Mouse (Mus musculus): ENCODE results near the gene Pum1. TPM values are rescaled to one million over a fixed set of nuclear protein-coding genes. Genes with fewer than 3 reads are reported as not detected.
"Not testable (repeated sequence)": the region's sequence is repeated elsewhere in the genome, so short reads cannot be mapped to it uniquely, and the experiment has no call there.

Gene Pum1
- 49.6 TPM for polyA plus RNA-seq (2021)

DNA sequence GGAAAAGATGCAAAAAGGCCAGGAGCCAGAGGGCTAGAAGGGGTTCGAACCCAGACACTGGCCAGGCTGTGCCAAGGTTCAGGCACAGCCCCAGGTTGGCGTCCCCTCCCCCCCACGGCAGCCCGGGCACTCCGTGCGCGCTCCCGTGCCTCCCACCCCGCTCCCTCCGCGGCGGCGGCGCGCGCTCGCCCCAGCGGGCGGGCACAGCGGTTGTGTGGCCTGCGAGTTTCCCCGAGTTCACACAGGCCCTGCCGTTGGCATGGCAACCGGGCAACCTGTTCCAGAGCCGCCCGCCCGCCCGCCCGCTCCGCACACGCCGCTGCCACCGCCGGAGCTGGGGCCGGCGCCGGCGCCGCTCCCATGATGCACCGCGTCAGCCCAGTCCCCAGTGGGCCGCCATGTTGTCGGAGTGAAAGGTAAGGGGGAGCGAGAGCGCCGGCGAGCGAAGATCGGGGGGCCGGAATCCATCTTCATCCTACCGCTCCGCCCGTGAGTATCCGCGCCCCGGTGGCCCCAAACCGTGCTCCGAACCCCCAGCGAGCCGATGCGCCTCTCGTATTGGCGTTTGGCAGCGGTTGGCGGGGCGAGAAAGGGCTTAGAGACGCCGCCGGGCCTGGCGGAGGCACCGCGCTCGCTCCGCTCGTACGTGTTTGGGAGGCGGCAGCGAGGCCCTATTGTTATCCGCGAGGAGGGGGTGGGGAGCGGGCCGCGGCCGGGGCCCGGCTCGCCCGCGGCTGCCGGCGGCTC, at the start of gene Pum1:
Pum1 (plus strand) TSS at position 343 of the 747 bp plus-strand sequence.
- DNase-seq (ENCODE audit: low read depth, low spot score) (no peak), ATAC-seq (peak; percentile 85)
- no peaks in the 10 kb centered on the region for H3K27me3 ChIP-seq
- ChIA-PET CTCF (no interaction called here), POLR2A (interaction anchor here (0.7 to 1.2 kb wide), 2 partner anchors 12 to 14 kb away, joined by 3 read pairs; no protein-coding TSS in a partner anchor)
- no peak for TF ChIP-seq CTCF (IDR thresholded peaks at IDR 0.05)
- in situ Hi-C loops (cut with MboI; ENCODE audit: low pct_unique_long_range_greater_than_20kb): no loop called here

DNA sequence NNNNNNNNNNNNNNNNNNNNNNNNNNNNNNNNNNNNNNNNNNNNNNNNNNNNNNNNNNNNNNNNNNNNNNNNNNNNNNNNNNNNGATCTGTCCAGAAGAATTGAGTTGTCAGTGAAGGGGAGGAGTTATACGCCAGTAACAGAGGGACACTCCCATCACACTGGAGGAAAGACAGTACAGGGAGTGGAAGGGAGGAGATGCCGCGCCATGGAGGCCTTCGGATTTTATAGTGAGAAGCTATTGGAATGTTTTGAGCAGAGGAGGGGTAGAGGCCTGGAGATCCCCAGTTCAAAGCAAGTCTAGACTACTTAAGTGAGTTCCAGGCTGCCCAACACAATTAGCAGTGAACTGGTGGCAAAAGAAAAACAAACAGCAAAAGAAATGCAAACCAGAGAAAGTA, 33.7 kb upstream of the Pum1 start:
- DNase-seq (ENCODE audit: low read depth, low spot score): no peak
- POLR2A ChIA-PET: interaction anchor here (0.7 kb wide), 1 partner anchor 74 kb away, joined by 3 read pairs; no protein-coding TSS in a partner anchor
- CTCF ChIA-PET: interaction anchor here (0.7 kb wide), 1 partner anchor 116 kb away, joined by 3 read pairs; no protein-coding TSS in a partner anchor
- TF ChIP-seq CTCF (IDR thresholded peaks at IDR 0.05): no peak
- H3K27me3 ChIP-seq: no peaks in the 10 kb centered on the region
- ATAC-seq: peak; percentile 67
- in situ Hi-C loops (cut with MboI; ENCODE audit: low pct_unique_long_range_greater_than_20kb): no loop called here

DNA sequence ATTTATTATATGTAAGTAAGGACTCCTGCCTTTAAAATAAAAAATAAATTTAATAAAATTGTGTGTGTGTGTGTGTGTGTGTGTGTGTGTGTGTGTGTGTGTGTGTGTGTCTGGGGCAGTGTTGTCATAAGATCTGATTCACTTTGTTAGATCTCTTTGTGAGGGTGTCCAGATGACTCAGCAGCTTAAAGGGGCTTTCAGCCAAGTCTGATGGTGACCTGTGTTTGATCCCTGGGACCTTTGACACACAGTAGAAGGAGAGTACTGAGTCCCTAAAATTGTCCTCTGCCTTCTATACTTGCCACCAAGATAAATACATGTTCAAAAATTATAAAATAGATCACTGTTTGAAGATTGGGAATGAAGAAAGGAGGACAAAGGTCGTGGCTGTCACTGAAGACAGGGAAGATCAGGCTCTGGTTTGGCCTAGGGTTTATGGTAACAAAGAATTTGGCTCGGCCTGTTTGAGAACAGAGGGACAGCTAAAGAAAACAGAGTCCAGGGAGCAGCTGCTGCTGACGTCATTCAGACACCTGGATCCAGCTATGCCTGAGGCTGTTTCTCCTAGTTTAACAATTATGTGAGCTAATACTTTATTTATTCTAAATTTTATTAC, 32.8 kb upstream of the Pum1 start:
- ATAC-seq: no peak
- in situ Hi-C loops (cut with MboI; ENCODE audit: low pct_unique_long_range_greater_than_20kb): no loop called here
- no peak for DNase-seq (ENCODE audit: low read depth, low spot score)
- H3K27me3 ChIP-seq: no peaks in the 10 kb centered on the region
- TF ChIP-seq CTCF (IDR thresholded peaks at IDR 0.05): no peak
- ChIA-PET POLR2A (interaction anchor here (0.6 to 0.7 kb wide), 2 partner anchors 73 to 442 kb away, joined by 3 read pairs; no protein-coding TSS in a partner anchor), CTCF (interaction anchor here (0.7 kb wide), 1 partner anchor 115 kb away, joined by 3 read pairs; no protein-coding TSS in a partner anchor)

DNA sequence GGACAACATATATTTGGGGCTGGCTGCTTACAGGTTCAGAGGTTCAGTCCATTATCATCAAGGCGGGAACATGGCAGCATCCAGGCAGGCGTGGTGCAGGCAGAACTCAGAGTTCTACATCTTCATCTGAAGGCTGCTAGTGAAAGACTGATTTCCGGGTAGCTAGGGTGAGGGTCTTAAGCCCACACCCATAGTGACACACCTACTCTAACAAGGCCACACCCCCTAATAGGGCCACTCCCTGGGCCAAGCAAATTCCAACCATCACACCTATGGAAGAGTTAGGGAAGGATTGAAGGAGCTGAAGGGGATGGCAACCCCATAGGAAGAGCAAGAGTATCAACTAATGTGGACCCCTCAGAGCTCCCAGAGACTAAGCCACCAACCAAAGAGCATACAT, 28.0 kb upstream of the Pum1 start:
- DNase-seq (ENCODE audit: low read depth, low spot score); CTCF ChIA-PET; in situ Hi-C loops (cut with MboI; ENCODE audit: low pct_unique_long_range_greater_than_20kb); H3K27me3 ChIP-seq; POLR2A ChIA-PET; ATAC-seq: not testable (repeated sequence)

DNA sequence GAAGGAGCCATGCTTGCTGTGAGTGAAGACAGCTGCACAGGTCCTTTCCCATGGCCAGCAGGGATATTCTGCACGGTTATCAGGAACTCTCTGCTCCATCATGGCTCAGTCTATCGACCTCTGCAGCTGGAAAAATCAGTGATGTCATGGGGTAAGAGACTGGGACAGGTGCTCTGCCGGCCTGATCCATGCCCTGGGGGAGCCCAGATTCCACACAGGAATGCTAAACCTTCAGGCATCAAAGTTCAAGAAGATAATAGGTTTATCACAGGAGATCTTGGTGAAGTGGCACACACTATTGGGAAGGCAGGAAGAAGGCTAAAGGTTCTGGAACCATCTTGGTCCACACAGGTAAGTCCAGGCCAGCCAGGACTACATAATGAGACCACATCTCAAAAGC, 26.4 kb upstream of the Pum1 start:
- ChIA-PET POLR2A (no interaction called here), CTCF (no interaction called here)
- in situ Hi-C loops (cut with MboI; ENCODE audit: low pct_unique_long_range_greater_than_20kb): no loop called here
- ATAC-seq: no peak
- no peaks in the 10 kb centered on the region for H3K27me3 ChIP-seq
- TF ChIP-seq CTCF (IDR thresholded peaks at IDR 0.05): no peak
- DNase-seq (ENCODE audit: low read depth, low spot score): no peak

DNA sequence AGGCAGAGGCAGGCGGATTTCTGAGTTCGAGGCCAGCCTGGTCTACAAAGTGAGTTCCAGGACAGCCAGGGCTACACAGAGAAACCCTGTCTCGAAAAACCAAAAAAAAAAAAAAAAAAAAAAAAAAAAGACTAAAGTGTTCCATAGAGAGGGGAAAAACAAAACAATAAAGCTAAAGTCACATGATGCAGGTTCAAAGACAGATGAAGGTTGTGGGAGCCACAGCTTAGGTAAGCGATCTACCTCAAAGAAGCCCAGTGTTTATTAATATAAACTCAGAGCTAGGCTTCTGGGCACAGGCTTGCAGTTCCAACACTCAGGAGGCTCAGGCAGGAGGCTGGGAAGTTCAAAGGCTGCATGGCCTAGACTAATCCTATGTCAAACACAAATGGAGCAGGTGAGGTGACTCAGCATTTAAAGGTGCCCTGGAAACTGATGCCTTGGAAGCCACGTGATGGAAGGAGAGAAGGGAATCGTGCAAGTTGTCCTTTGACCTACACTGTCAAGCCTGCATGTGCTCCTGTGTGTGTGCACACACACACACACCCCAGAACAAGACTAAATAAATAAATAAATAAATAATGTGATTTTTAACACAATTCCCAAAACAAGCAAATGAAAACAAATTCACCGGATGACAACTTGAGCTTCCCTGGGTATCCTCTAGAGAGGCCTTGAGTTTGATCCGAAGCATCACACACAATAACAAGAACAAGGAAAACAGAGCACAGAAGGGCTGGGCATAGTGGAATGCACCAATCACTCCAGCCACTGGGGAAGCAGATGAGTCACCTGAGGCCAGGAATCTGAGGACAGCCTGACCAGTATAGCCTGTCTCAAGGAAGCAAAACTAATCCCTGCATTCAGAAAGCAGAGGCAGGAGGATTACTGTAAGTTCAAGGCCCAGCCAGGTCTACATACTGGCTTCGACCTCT, 25.4 kb upstream of the Pum1 start:
- H3K27me3 ChIP-seq: no peaks in the 10 kb centered on the region
- in situ Hi-C loops (cut with MboI; ENCODE audit: low pct_unique_long_range_greater_than_20kb): no loop called here
- no peak for ATAC-seq
- DNase-seq (ENCODE audit: low read depth, low spot score): no peak
- TF ChIP-seq CTCF (IDR thresholded peaks at IDR 0.05): no peak
- CTCF ChIA-PET: no interaction called here
- POLR2A ChIA-PET: no interaction called here

DNA sequence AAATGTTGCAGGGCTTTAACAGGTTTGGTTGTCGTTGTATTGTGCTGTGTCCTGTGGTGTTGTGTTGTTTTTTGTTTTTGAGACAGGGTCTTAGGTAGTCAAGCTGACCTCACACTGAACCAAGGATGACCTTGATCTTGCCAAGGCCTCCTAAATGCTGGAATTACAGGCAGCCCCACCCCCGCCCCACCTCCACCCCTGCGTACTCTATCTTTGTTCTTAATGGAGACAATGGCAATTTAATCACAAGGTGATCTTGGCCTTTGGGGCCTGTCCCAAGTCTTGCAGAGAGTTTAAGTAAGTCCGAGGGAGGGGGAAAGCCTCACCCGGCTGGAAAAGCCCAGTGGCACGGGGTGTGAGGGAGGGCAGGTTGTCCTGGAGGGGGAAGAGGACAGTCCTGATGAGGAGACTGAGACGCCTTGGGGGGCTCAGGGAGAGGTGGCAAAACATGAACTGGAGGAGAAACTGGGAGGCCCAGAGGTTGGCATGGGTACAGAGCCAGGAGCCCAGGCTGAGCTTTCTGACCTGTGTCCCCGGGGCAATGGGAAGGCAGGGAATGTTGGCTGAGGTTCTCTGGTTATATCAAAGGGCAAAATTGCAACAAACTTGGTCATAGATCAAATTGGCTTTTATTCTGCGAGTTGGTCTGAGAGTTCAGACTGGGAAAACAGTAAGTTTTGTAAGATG, 22.9 kb upstream of the Pum1 start:
- DNase-seq (ENCODE audit: low read depth, low spot score) (no peak), ATAC-seq (no peak)
- CTCF ChIA-PET: interaction anchor here (1.5 kb wide), 1 partner anchor 14 kb away, joined by 4 read pairs; no protein-coding TSS in a partner anchor
- in situ Hi-C loops (cut with MboI; ENCODE audit: low pct_unique_long_range_greater_than_20kb): no loop called here
- no peak for TF ChIP-seq CTCF (IDR thresholded peaks at IDR 0.05)
- no peaks in the 10 kb centered on the region for H3K27me3 ChIP-seq
- POLR2A ChIA-PET: no interaction called here

DNA sequence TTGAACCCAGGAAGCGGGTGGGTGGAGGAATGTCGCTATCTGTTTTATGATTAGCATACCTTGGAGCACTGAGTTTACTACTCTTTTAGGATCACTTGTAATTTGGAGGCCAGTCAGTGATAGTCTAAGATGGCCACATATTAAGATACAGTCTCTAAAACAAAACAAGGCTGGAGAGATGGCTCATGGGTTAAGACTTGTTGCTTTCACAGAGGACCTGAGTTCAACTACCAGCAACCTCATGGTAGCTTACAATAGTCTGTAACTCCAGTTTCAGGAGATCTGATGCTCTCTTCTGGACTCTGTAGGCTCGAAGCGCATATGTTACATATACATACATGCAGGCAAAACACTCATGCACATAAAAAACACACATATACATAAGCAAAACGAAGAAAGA, 20.7 kb upstream of the Pum1 start:
- CTCF ChIA-PET: no interaction called here
- TF ChIP-seq CTCF (IDR thresholded peaks at IDR 0.05): no peak
- in situ Hi-C loops (cut with MboI; ENCODE audit: low pct_unique_long_range_greater_than_20kb): no loop called here
- POLR2A ChIA-PET: no interaction called here
- H3K27me3 ChIP-seq: no peaks in the 10 kb centered on the region
- no peak for DNase-seq (ENCODE audit: low read depth, low spot score)
- no peak for ATAC-seq

DNA sequence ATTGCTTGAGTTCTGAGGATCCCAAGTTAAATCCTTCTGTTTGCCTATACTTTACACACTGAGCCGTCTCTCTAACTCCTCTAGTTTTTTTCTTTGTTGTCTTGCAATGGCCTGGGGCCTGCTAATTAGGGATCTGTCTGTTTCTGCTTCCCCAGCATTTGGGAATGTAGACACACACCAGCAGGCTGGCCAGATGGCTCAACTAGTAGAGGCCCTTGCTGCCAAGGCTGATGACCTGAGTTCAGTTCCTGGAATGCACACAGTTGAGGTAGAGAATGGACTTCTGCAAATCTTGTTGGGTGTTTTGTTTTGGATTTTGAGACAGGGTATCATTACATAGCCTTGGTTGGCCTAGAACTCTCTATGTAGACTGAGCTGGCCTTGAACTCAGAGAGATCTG, 17.7 kb upstream of the Pum1 start:
- ATAC-seq (no peak), DNase-seq (ENCODE audit: low read depth, low spot score) (no peak)
- H3K27me3 ChIP-seq: no peaks in the 10 kb centered on the region
- in situ Hi-C loops (cut with MboI; ENCODE audit: low pct_unique_long_range_greater_than_20kb): no loop called here
- CTCF ChIA-PET: no interaction called here
- POLR2A ChIA-PET: no interaction called here
- no peak for TF ChIP-seq CTCF (IDR thresholded peaks at IDR 0.05)

DNA sequence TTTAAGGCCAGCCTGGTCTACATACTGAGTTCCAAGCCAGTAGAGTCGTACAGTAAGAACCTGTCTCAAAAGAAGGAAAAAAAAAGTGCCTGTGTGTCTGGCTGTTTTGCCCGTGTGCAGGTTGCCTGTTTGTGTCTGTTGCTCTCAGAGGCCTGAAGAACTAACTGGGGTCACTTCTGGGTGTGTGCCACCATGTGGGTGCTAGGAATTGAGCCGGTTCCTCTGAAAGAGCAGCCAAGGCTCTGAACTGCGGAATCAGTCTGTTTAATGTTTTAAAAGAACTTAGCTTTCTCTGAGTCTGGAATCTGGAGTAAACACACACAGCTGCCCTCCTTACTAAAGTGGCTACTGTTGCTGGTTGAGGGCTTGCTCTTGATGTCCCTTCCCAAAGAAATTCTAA, 11.8 kb upstream of the Pum1 start:
- DNase-seq (ENCODE audit: low read depth, low spot score): no peak
- ChIA-PET POLR2A (interaction anchor here (0.6 kb wide), 1 partner anchor 18 kb away, joined by 4 read pairs; no protein-coding TSS in a partner anchor), CTCF (no interaction called here)
- in situ Hi-C loops (cut with MboI; ENCODE audit: low pct_unique_long_range_greater_than_20kb): no loop called here
- no peaks in the 10 kb centered on the region for H3K27me3 ChIP-seq
- TF ChIP-seq CTCF (IDR thresholded peaks at IDR 0.05): no peak
- ATAC-seq: no peak

Data from Patski (cell line).